Comparison of ENCODE assay signal across 9 mouse cellular contexts in the genomic region with DNA sequence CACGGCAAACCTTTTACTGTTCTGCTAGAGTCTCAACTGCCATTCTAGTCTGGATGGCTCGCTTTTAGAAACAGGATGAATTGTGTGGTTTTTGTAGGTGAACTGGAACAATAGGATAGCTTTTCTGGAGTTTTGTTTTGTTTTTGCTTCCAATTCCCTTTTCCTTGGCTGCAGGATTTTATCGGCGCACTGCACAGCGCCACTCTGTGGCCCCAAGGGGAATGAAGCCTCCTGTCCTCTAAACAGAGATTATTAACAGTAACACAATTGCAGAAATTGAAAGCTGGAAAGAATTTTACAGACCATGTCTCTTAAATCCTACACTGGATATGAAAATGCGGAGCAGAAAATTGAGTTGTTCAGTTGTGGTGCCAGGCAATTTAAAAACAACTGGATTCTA. TPM values are rescaled to one million over a fixed set of nuclear protein-coding genes. Genes with fewer than 3 reads are reported as not detected.
A peak's percentile ranks its signal among the peaks of the same experiment; 100 is the strongest.
DNase-seq lines count a peak whose midpoint lies in the region; ATAC-seq and TF ChIP-seq lines count a peak whose summit lies in the region.
"Had no signal": no experiment of that assay in that cellular context is flagged by ENCODE, and none has a peak within 500 bp of the region (broad histone marks: within the 10 kb centered on the region; RNA-seq: fewer than 3 reads in every experiment).

No protein-coding gene starts in this region.

- no peak overlapping the region for H3K9ac ChIP-seq in hindbrain, embryonic 11.5 days (ENCODE audit: low read depth, low read length)
- H3K9ac ChIP-seq in hindbrain, embryonic 12.5 days, result no peak overlapping the region
- no peak overlapping the region for H3K9ac ChIP-seq in stomach, postnatal 0 days (ENCODE audit: low read length)

- H3K27ac ChIP-seq in hindbrain, embryonic 11.5 days (ENCODE audit: low read depth, low read length), result no peak overlapping the region
- no peak overlapping the region for H3K27ac ChIP-seq in hindbrain, embryonic 12.5 days
- no peak overlapping the region for H3K27ac ChIP-seq in stomach, postnatal 0 days (replicated peaks)

- no peaks in the 10 kb centered on the region for H3K4me1 ChIP-seq in hindbrain, embryonic 11.5 days (replicated peaks; ENCODE audit: control insufficient read depth, insufficient read depth, low read length)
- no peaks in the 10 kb centered on the region for H3K4me1 ChIP-seq in hindbrain, embryonic 12.5 days
- no peaks in the 10 kb centered on the region for H3K4me1 ChIP-seq in stomach, postnatal 0 days (replicated peaks; ENCODE audit: control insufficient read depth, insufficient read depth)
- H3K4me1 ChIP-seq: megakaryocyte, embryonic 14.5 days had no signal

- TF ChIP-seq CTCF in stomach, postnatal 0 days (IDR thresholded peaks at IDR 0.05; ENCODE audit: low read depth), result peak; percentile 79

- no peak overlapping the region for H3K4me3 ChIP-seq in hindbrain, embryonic 11.5 days (ENCODE audit: low read depth, low read length)
- no peak overlapping the region for H3K4me3 ChIP-seq in hindbrain, embryonic 12.5 days
- H3K4me3 ChIP-seq in stomach, postnatal 0 days (ENCODE audit: low read depth, low read length), result no peak overlapping the region
- H3K4me3 ChIP-seq: megakaryocyte, embryonic 14.5 days had no signal

- H3K36me3 ChIP-seq in hindbrain, embryonic 11.5 days (ENCODE audit: control insufficient read depth, insufficient read depth, low read length), result no peaks in the 10 kb centered on the region
- H3K36me3 ChIP-seq in hindbrain, embryonic 12.5 days, result no peaks in the 10 kb centered on the region
- no peaks in the 10 kb centered on the region for H3K36me3 ChIP-seq in stomach, postnatal 0 days (ENCODE audit: control insufficient read depth, insufficient read depth, low read length)

- ATAC-seq in hindbrain, embryonic 11.5 days (ENCODE audit: low FRiP score), result no peak
- ATAC-seq in hindbrain, embryonic 12.5 days (ENCODE audit: low FRiP score), result no peak
- ATAC-seq in stomach, postnatal 0 days (ENCODE audit: low FRiP score, low TSS enrichment), result no peak

- no peaks in the 10 kb centered on the region for H3K27me3 ChIP-seq in hindbrain, embryonic 11.5 days (ENCODE audit: control insufficient read depth, insufficient read depth, low read length)
- no peaks in the 10 kb centered on the region for H3K27me3 ChIP-seq in hindbrain, embryonic 12.5 days
- H3K27me3 ChIP-seq in stomach, postnatal 0 days (ENCODE audit: control insufficient read depth, insufficient read depth, low read length), result no peaks in the 10 kb centered on the region

- WGBS in hindbrain, embryonic 11.5 days, result 41% methylated on average over 6 of the region's 6 CpGs
- WGBS in hindbrain, embryonic 12.5 days, result 39% methylated on average over 6 of the region's 6 CpGs
- WGBS in stomach, postnatal 0 days, result 44% methylated on average over 6 of the region's 6 CpGs

- H3K9me3 ChIP-seq in hindbrain, embryonic 11.5 days (ENCODE audit: control insufficient read depth, low read length), result no peaks in the 10 kb centered on the region
- no peaks in the 10 kb centered on the region; the same call in 1 of the 2 replicates for H3K9me3 ChIP-seq in hindbrain, embryonic 12.5 days (replicated peaks)
- no peaks in the 10 kb centered on the region for H3K9me3 ChIP-seq in stomach, postnatal 0 days (ENCODE audit: control insufficient read depth, low read length)

- DNase-seq in hindbrain, embryonic 11.5 days (ENCODE audit: low spot score), result peak; percentile 62
- peak; percentile 32 to 43 for DNase-seq in right cerebral cortex, adult 2 months (ENCODE audit: low spot score in 2 of 2)
- DNase-seq in right cerebral cortex, adult 18-20 months, result no peak
- DNase-seq in cerebellum, adult 9-11 months, result peak; percentile 58
- no peak for DNase-seq in stomach, postnatal 0 days (ENCODE audit: low spot score)
- DNase-seq in yolk sac, embryonic 10.5 days (ENCODE audit: low spot score), result no peak
- DNase-seq in kidney, adult 9 months, result no peak

- H3K4me2 ChIP-seq in hindbrain, embryonic 11.5 days (replicated peaks; ENCODE audit: low read depth, low read length), result no peak overlapping the region
- no peak overlapping the region for H3K4me2 ChIP-seq in hindbrain, embryonic 12.5 days (replicated peaks)
- no peak overlapping the region for H3K4me2 ChIP-seq in stomach, postnatal 0 days (replicated peaks; ENCODE audit: low read depth)

- no peak for TF ChIP-seq EP300 in stomach, postnatal 0 days (optimal IDR thresholded peaks at IDR 0.05)

RNA-seq across cellular contexts. Expression of a gene that starts 18.6 kb away (rescaled TPM):
- 1.8 and 2.0 TPM in 2 replicates for polyA plus RNA-seq in hindbrain, embryonic 11.5 days (2014; fragmentation: Nextera tagmentation; extraction: Ambion mirVana)
- 2.0 and 3.1 TPM in 2 replicates for polyA plus RNA-seq in hindbrain, embryonic 12.5 days (2016; fragmentation: Nextera tagmentation; extraction: Ambion mirVana)
- 0.04 and 0.07 TPM in 2 replicates for polyA plus RNA-seq in stomach, postnatal 0 days (2015; fragmentation: Nextera tagmentation; extraction: Ambion mirVana)

RNA-seq across cellular contexts. Expression of a gene that starts 21.9 kb away (rescaled TPM):
- polyA plus RNA-seq in hindbrain, embryonic 11.5 days (2014; fragmentation: Nextera tagmentation; extraction: Ambion mirVana), result 0.06 and 0.17 TPM in 2 replicates
- polyA plus RNA-seq in hindbrain, embryonic 12.5 days (2016; fragmentation: Nextera tagmentation; extraction: Ambion mirVana), result 0.18 and 0.30 TPM in 2 replicates
- not detected in 2 replicates for polyA plus RNA-seq in stomach, postnatal 0 days (2015; fragmentation: Nextera tagmentation; extraction: Ambion mirVana)

Comparison
In these comparisons a context has a peak if more than half of its experiments do, and no peak if none do; other contexts are left out.
1. DNase-seq: peak in hindbrain, embryonic 11.5 days (single experiment), right cerebral cortex, adult 2 months (2 of 2) and cerebellum, adult 9-11 months (single experiment); none in right cerebral cortex, adult 18-20 months (single experiment), stomach, postnatal 0 days (single experiment), yolk sac, embryonic 10.5 days (single experiment) and kidney, adult 9 months (single experiment).